Mouse (Mus musculus): ENCODE measurements around the gene Tatdn3. TPM values are rescaled to one million over a fixed set of nuclear protein-coding genes. Genes with fewer than 3 reads are reported as not detected.

The Tatdn3 gene
- total and polyA plus RNA-seq, 2 experiments from 2014 or later: 14.8 to 15.6 TPM

DNA sequence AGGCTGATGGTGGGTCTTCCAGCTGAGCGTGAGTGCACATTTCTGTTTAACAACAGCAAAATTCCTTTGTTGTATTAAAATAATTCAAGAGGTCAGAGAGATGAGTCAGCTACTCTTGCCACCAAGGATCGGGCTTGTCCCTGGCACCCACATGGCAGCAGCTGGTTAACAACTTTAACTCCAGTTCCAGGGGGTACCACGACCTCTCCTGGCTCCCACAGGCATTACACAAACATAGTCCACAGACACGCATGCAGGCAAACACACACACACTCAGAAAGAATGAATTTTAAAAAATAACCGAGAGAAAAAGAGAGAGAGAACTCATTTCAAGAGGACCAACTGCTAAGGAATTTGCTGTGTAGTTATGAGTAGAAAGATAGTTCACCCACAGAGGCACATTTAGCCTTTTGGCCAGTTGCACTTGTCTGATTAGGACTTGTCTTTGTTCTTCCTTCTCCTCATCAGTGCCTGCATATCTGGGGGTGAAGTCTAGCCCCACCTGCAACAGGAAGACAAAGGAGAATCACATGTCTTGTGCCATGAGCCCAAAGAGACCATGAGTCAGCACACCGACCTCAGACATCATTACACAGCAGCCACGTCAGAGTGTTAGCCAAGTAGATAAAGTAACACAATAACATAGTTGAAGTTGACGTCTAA is 7.7 kb downstream of the Tatdn3 start:
- H3K4me1 ChIP-seq (ENCODE audit: insufficient read depth, low read length): no peaks in the 10 kb centered on the region
- WGBS: 72% methylated on average over 8 of the region's 8 CpGs
- H3K4me3 ChIP-seq (ENCODE audit: low read length): no peak overlapping the region
- no peak overlapping the region for H3K9ac ChIP-seq (replicated peaks; ENCODE audit: low read length)
- TF ChIP-seq CTCF (IDR thresholded peaks at IDR 0.05; ENCODE audit: low read depth): peak; percentile 36
- H3K27me3 ChIP-seq (ENCODE audit: insufficient read depth, low read length): no peaks in the 10 kb centered on the region
- H3K9me3 ChIP-seq (ENCODE audit: low read length): no peaks in the 10 kb centered on the region
- no peak overlapping the region for H3K27ac ChIP-seq
- H3K36me3 ChIP-seq (ENCODE audit: insufficient read depth, low read length): no peaks in the 10 kb centered on the region
- H3K4me2 ChIP-seq (ENCODE audit: low read depth, low read length): no peak overlapping the region
- no peak for DNase-seq (ENCODE audit: low spot score)
- no peak for ATAC-seq

DNA sequence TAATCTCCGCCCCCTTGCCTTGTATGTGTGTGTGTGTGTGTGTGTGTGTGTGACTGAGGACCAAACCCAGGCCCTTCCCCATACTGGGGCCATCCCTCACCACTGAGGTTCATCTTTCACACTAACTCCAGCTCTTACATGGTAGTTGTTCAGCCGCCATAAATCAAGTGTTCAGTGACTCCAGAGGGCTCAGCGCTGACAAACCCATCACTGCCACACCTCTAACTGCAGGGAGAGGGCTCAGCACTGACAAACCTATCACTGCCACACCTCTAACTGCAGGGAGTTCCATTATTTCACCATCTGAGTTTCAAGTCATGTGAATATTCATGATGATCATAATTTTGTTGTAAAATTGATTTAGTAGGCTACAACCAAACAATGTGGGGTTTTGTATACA is 9.2 kb downstream of the Tatdn3 start:
- Histone ChIP-seq H3K27me3 (ENCODE audit: insufficient read depth, low read length) (no peaks in the 10 kb centered on the region), H3K4me2 (ENCODE audit: low read depth, low read length) (no peak overlapping the region), H3K4me1 (ENCODE audit: insufficient read depth, low read length) (no peaks in the 10 kb centered on the region), H3K4me3 (ENCODE audit: low read length) (no peak overlapping the region), H3K9me3 (ENCODE audit: low read length) (no peaks in the 10 kb centered on the region), H3K9ac (replicated peaks; ENCODE audit: low read length) (no peak overlapping the region), H3K36me3 (ENCODE audit: insufficient read depth, low read length) (no peaks in the 10 kb centered on the region), H3K27ac (no peak overlapping the region)
- WGBS: 94% methylated on average over 3 of the region's 3 CpGs
- no peak for ATAC-seq
- no peak for TF ChIP-seq CTCF (IDR thresholded peaks at IDR 0.05; ENCODE audit: low read depth)
- DNase-seq (ENCODE audit: low spot score): no peak

DNA sequence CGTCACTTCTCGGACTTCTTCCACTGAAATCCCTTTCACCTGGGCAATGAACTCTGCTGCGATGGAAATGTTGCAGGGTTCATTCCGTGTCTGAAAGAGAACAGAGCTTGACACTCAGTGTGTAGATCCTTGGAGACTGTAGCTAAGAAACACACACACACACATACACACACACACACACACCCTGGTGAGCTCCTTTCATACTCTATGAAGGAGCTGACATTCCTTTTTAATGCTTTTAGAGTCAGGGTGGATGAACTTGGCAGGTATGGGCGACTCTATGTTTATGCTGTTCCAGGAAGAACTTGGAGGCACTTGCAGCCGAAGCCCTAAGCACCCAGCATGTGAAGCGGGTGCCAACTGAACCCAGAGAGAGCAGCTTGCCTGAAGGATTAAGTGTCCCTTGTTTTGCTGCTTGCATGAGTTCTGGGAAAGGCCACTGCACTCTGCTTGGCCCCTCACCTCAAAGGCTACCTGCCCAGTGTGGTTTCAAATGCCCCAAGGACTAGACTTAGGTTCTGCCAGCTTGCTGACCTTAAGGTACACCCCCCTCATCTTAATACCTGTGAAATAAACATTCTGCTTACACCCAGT is 16.4 kb downstream of the Tatdn3 start:
- Histone ChIP-seq H3K36me3 (ENCODE audit: insufficient read depth, low read length) (no peaks in the 10 kb centered on the region), H3K9ac (replicated peaks; ENCODE audit: low read length) (no peak overlapping the region), H3K4me3 (ENCODE audit: low read length) (no peak overlapping the region), H3K4me2 (ENCODE audit: low read depth, low read length) (no peak overlapping the region), H3K27ac (no peak overlapping the region), H3K4me1 (ENCODE audit: insufficient read depth, low read length) (no peaks in the 10 kb centered on the region), H3K27me3 (ENCODE audit: insufficient read depth, low read length) (no peaks in the 10 kb centered on the region), H3K9me3 (ENCODE audit: low read length) (no peaks in the 10 kb centered on the region)
- 60% methylated on average over 7 of the region's 7 CpGs for WGBS
- ATAC-seq (peak; percentile 53; the same call in 1 of the 2 replicates), DNase-seq (ENCODE audit: low spot score) (peak; percentile 11)
- TF ChIP-seq CTCF (IDR thresholded peaks at IDR 0.05; ENCODE audit: low read depth): no peak

DNA sequence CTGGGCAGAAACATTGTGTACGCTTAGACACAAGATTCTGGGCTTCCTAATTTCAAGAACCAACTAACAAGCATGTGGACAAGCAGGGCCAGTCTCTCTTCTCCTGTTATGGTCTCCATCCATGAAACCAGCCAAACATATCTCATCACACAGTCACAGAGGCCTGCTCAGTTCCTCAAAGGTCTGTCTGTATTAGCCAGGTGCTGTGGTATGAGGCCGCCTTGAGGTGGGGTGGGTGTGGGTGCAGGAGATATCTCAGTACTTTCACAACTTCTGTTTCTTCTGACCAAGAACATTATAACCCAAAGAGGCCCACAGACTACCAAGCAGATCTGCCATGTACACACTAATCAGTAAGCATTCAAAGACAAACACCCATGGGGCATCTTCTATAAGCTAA is 17.5 kb downstream of the Tatdn3 start:
- H3K36me3 ChIP-seq (ENCODE audit: insufficient read depth, low read length): no peaks in the 10 kb centered on the region
- WGBS: 90% methylated on average over 2 of the region's 2 CpGs
- H3K27me3 ChIP-seq (ENCODE audit: insufficient read depth, low read length): no peaks in the 10 kb centered on the region
- H3K4me1 ChIP-seq (ENCODE audit: insufficient read depth, low read length): no peaks in the 10 kb centered on the region
- H3K27ac ChIP-seq: no peak overlapping the region
- H3K4me3 ChIP-seq (ENCODE audit: low read length): no peak overlapping the region
- H3K9me3 ChIP-seq (ENCODE audit: low read length): no peaks in the 10 kb centered on the region
- ATAC-seq (no peak), DNase-seq (ENCODE audit: low spot score) (no peak)
- H3K9ac ChIP-seq (replicated peaks; ENCODE audit: low read length): no peak overlapping the region
- TF ChIP-seq CTCF (IDR thresholded peaks at IDR 0.05; ENCODE audit: low read depth): no peak
- H3K4me2 ChIP-seq (ENCODE audit: low read depth, low read length): no peak overlapping the region

DNA sequence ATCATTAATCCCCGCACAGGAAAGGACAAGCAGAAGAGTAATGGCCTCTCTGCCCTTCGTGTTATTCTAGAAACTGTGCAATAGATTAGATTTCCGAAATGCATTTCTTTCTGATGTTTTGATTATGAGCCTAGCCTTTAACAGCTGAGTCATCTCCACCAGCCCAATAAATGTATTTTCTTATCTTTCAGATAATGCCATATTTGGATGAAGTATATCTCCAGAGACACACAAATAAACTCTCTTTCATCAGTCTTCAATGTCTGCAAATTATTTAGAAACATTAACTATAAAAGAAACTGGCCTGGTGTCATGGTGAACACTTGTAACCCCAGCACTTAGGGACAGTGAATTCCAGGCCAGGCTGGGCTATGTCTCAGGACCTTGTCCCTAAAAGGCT is 20.0 kb downstream of the Tatdn3 start:
- Histone ChIP-seq H3K27ac (no peak overlapping the region), H3K4me2 (ENCODE audit: low read depth, low read length) (no peak overlapping the region), H3K36me3 (ENCODE audit: insufficient read depth, low read length) (no peaks in the 10 kb centered on the region), H3K4me1 (ENCODE audit: insufficient read depth, low read length) (no peaks in the 10 kb centered on the region), H3K9ac (replicated peaks; ENCODE audit: low read length) (no peak overlapping the region), H3K9me3 (ENCODE audit: low read length) (no peaks in the 10 kb centered on the region), H3K27me3 (ENCODE audit: insufficient read depth, low read length) (no peaks in the 10 kb centered on the region), H3K4me3 (ENCODE audit: low read length) (no peak overlapping the region)
- DNase-seq (ENCODE audit: low spot score) (no peak), ATAC-seq (no peak)
- 89% methylated on average over 3 of the region's 3 CpGs for WGBS
- TF ChIP-seq CTCF (IDR thresholded peaks at IDR 0.05; ENCODE audit: low read depth): no peak

DNA sequence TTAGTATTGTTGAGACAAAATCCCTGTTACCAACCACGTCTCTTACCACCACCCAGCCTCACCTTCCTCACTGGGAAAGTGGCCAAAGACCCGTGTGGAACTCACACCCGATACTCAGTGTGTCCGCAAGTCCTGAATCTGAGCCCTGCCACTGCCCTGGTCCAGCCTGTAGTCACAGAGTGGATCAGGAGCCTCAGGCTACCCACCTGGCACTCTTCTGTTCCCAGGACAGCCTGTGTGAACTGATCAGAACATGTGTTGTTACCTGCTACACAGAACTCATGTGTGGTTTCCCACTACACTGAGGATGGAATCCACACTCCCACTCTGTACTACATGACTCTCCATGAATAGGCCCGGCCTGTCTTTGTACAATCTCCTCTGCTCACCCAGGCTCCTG is 20.6 kb downstream of the Tatdn3 start:
- no peaks in the 10 kb centered on the region for H3K4me1 ChIP-seq (ENCODE audit: insufficient read depth, low read length)
- no peak overlapping the region for H3K4me3 ChIP-seq (ENCODE audit: low read length)
- H3K27me3 ChIP-seq (ENCODE audit: insufficient read depth, low read length): no peaks in the 10 kb centered on the region
- no peak overlapping the region for H3K27ac ChIP-seq
- no peaks in the 10 kb centered on the region for H3K9me3 ChIP-seq (ENCODE audit: low read length)
- H3K36me3 ChIP-seq (ENCODE audit: insufficient read depth, low read length): no peaks in the 10 kb centered on the region
- TF ChIP-seq CTCF (IDR thresholded peaks at IDR 0.05; ENCODE audit: low read depth): no peak
- no peak for ATAC-seq
- DNase-seq (ENCODE audit: low spot score): no peak
- no peak overlapping the region for H3K9ac ChIP-seq (replicated peaks; ENCODE audit: low read length)
- no peak overlapping the region for H3K4me2 ChIP-seq (ENCODE audit: low read depth, low read length)
- 88% methylated on average over 5 of the region's 5 CpGs for WGBS

DNA sequence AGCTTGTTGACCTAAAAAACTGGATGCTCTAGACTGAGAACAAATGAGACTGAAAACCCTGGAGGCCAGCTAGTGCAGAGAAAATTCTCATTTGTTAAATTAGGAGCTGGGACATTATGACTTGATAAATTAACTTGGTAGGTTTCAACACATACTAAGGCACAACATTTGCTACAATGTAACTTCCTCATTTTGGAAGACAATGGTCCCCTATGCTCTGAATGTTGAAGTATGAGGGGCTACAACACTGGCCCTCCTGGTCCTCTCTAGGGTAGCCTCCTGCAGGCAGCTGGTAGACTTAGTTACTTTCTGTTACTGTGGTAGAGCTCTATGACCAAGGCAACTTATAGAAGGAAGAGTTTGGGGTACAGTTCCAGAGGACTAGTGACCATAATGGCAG is 21.4 kb downstream of the Tatdn3 start:
- Histone ChIP-seq H3K4me1 (ENCODE audit: insufficient read depth, low read length) (no peaks in the 10 kb centered on the region), H3K27me3 (ENCODE audit: insufficient read depth, low read length) (no peaks in the 10 kb centered on the region), H3K4me2 (ENCODE audit: low read depth, low read length) (no peak overlapping the region), H3K4me3 (ENCODE audit: low read length) (no peak overlapping the region), H3K27ac (no peak overlapping the region), H3K9ac (replicated peaks; ENCODE audit: low read length) (no peak overlapping the region), H3K36me3 (ENCODE audit: insufficient read depth, low read length) (no peaks in the 10 kb centered on the region), H3K9me3 (ENCODE audit: low read length) (no peaks in the 10 kb centered on the region)
- TF ChIP-seq CTCF (IDR thresholded peaks at IDR 0.05; ENCODE audit: low read depth): no peak
- ATAC-seq (no peak), DNase-seq (ENCODE audit: low spot score) (no peak)

All from hindbrain, postnatal 0 days (tissue).